Mouse (Mus musculus) heart, embryonic 10.5 days (tissue): ENCODE results near the gene Cyp2g1. TPM values are rescaled to one million over a fixed set of nuclear protein-coding genes. Genes with fewer than 3 reads are reported as not detected.
A peak's percentile ranks its signal among the peaks of the same experiment; 100 is the strongest.
"Not testable (repeated sequence)": the region's sequence is repeated elsewhere in the genome, so short reads cannot be mapped to it uniquely, and the experiment has no call there.

Source experiments
- DNase-seq: peaks from one replicate; pipeline ENCODE4 v3.0.0-alpha.2; 2017; ENCODE audit warnings: low spot score
- H3K27ac ChIP-seq: fragments of 300-500 bp; sonication (generic); 2 replicates; pipeline ENCODE4 v1.5.1; 2016; ENCODE audit warnings: mild to moderate bottlenecking
- H3K27me3 ChIP-seq: fragments of 300-500 bp; sonication (generic); 2 replicates; pipeline ENCODE4 v1.6.1; 2016; ENCODE audit warnings: mild to moderate bottlenecking; ENCODE audit not compliant: poor library complexity, insufficient read depth, severe bottlenecking
- H3K36me3 ChIP-seq: fragments of 300-500 bp; sonication (generic); 2 replicates; pipeline ENCODE4 v1.6.1; 2016; ENCODE audit warnings: mild to moderate bottlenecking, moderate library complexity
- H3K4me1 ChIP-seq: fragments of 300-500 bp; sonication (generic); 2 replicates; pipeline ENCODE4 v1.6.1; 2016; ENCODE audit warnings: mild to moderate bottlenecking
- H3K4me3 ChIP-seq: fragments of 300-500 bp; sonication (generic); 2 replicates; pipeline ENCODE4 v1.5.1; 2016; ENCODE audit warnings: mild to moderate bottlenecking, moderate library complexity
- H3K9me3 ChIP-seq: fragments of 300-500 bp; sonication (generic); 2 replicates; pipeline ENCODE4 v1.6.1; 2016; ENCODE audit warnings: mild to moderate bottlenecking, moderate library complexity
- WGBS: fragments of 180-500 bp; shearing (Covaris S2); methylation state at CpG from one replicate; pipeline ENCODE4 v1.1.7; 2016; 5-methylcytosine and 5-hydroxymethylcytosine counted together
- polyA plus RNA-seq: library from polyadenylated mRNA; unstranded; fragments of >200 nt; fragmentation: Nextera tagmentation; extraction: Ambion mirVana; gene quantifications from 2 replicates; pipeline ENCODE4 v1.2.1, GENCODE M21; 2016

Gene Cyp2g1
- not detected in 2 replicates for polyA plus RNA-seq

DNA sequence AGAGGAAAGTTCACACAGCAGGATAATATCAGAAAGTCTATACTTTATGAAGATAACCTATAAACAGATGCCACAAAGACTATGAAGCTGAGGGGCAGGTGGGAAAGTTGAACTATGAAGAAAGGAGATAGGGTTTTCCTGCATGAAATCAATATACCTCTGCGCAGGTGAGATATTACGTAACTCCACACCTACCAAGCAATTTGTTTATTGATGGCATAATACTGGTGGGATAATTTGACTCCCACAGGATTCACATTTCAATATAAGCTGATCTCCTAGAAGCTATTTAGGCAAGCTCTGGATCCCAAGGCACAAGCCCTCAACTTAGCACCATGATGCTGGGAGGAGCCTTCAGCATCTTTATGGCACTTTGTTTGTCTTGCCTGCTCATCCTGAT, at the start of gene Cyp2g1:
Cyp2g1 (plus strand) TSS at position 301 of the 400 bp plus-strand sequence.
- 98% methylated on average over 2 of the region's 2 CpGs for WGBS

DNA sequence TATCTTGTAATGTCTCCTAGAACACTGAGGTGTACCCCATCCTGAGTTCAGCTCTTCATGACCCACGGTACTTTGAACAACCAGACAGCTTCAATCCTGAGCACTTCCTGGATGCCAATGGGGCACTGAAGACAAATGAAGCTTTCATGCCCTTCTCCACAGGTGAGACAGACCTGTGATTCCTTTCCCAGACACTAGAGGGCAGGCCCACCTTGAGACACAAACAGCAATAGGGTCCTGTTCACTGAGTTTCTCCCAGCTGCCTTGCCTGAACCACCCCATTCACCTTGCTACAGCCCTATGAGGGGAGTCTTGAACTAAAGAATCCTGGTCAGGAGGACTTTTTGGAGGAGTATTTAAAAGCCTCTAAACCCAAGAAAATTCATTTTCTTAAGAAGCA, 41.6 kb upstream of the Cyp2g1 start:
- Histone ChIP-seq H3K4me1 (no peaks in the 10 kb centered on the region), H3K27me3 (no peaks in the 10 kb centered on the region), H3K27ac (no peak overlapping the region), H3K36me3 (no peaks in the 10 kb centered on the region), H3K4me3 (no peak overlapping the region), H3K9me3 (no peaks in the 10 kb centered on the region)
- DNase-seq = no peak
- 49% methylated on average over 1 of the region's 1 CpGs for WGBS

More for the DNA sequence above, at the start of gene Cyp2g1:
- Histone ChIP-seq H3K4me3 (no peak within 1 kb of the TSS), H3K27ac (no peak within 1 kb of the TSS), H3K27me3 (no peaks in the 10 kb centered on the region), H3K4me1 (no peaks in the 10 kb centered on the region), H3K36me3 (no peaks in the 10 kb centered on the region), H3K9me3 (no peaks in the 10 kb centered on the region)
- DNase-seq = no peak

GRCm38 (mm10) chr7:26769881-26770470, 38.7 kb upstream of the Cyp2g1 start:
- Histone ChIP-seq H3K9me3 (no peaks in the 10 kb centered on the region), H3K27me3 (no peaks in the 10 kb centered on the region), H3K36me3 (no peaks in the 10 kb centered on the region), H3K27ac (no peak overlapping the region), H3K4me1 (no peaks in the 10 kb centered on the region), H3K4me3 (no peak overlapping the region)
- WGBS = 73% methylated on average over 9 of the region's 9 CpGs
- no peak for DNase-seq

GRCm38 (mm10) chr7:26772866-26773586, 35.7 kb upstream of the Cyp2g1 start:
- no peaks in the 10 kb centered on the region for H3K36me3 ChIP-seq
- no peaks in the 10 kb centered on the region for H3K9me3 ChIP-seq
- no peaks in the 10 kb centered on the region for H3K27me3 ChIP-seq
- no peak overlapping the region for H3K4me3 ChIP-seq
- 76% methylated on average over 3 of the region's 3 CpGs for WGBS
- no peak overlapping the region for H3K27ac ChIP-seq
- DNase-seq = no peak
- H3K4me1 ChIP-seq = no peaks in the 10 kb centered on the region

- Histone ChIP-seq H3K4me3 (no peak overlapping the region), H3K9me3 (no peaks in the 10 kb centered on the region), H3K27ac (no peak overlapping the region), H3K27me3 (no peaks in the 10 kb centered on the region), H3K36me3 (no peaks in the 10 kb centered on the region), H3K4me1 (no peaks in the 10 kb centered on the region)
- peak; percentile 72 for DNase-seq
- 5% methylated on average over 5 of the region's 6 CpGs for WGBS
Observed at GRCm38 (mm10) chr7:26775866-26776265, 32.8 kb upstream of the Cyp2g1 start.

DNA sequence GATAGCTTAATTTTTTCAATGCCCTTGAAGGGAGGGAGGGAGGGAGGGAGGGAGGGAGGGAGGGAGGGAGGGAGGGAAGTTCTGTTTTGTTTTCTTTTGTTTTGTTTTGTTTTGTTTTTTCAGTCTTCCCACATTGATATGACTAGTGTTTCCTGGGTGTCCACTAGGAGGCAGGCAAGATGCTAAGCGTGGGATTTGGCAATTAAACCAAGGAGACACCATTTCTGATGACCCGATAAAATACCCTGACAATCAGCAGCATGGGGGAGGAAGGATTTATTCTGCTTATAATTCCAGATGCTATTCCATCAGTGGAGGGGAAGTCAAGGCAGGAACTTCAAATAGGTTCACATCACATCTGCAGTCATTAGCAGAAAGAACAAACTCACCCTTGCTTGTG, 30.9 kb upstream of the Cyp2g1 start:
- Histone ChIP-seq H3K4me3 (no peak overlapping the region), H3K4me1 (no peaks in the 10 kb centered on the region), H3K27me3 (no peaks in the 10 kb centered on the region), H3K36me3 (no peaks in the 10 kb centered on the region), H3K27ac (no peak overlapping the region), H3K9me3 (no peaks in the 10 kb centered on the region)
- DNase-seq = peak; percentile 20
- 57% methylated on average over 2 of the region's 2 CpGs for WGBS

DNA sequence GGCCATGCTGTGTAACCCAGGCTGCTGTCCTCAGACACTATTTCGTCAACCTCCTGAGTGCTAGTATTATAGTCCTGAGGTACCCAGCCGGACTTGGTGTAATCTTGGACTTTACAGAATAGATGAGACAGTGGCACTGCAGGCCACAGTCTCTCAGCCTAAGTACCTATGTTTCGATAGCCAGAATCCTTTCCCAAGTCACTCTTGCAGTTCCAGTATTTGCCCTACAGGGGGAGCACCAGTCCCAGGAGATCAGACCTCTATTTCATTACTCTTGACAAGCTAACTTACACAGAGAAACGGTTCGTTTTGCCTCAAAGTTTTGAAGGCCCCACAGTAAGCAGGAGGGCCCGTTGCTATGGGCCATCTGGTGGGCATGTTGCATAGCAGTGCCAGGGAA, 30.2 kb upstream of the Cyp2g1 start:
- H3K4me3 ChIP-seq = no peak overlapping the region
- no peaks in the 10 kb centered on the region for H3K4me1 ChIP-seq
- no peaks in the 10 kb centered on the region for H3K36me3 ChIP-seq
- H3K27me3 ChIP-seq = no peaks in the 10 kb centered on the region
- 32% methylated on average over 6 of the region's 6 CpGs for WGBS
- no peak overlapping the region for H3K27ac ChIP-seq
- peak; percentile 75 for DNase-seq
- H3K9me3 ChIP-seq = no peaks in the 10 kb centered on the region

GRCm38 (mm10) chr7:26779799-26780416, 28.8 kb upstream of the Cyp2g1 start:
- no peak overlapping the region for H3K27ac ChIP-seq
- no peaks in the 10 kb centered on the region for H3K9me3 ChIP-seq
- no peaks in the 10 kb centered on the region for H3K4me1 ChIP-seq
- WGBS = 75% methylated on average over 5 of the region's 5 CpGs
- DNase-seq = no peak
- H3K36me3 ChIP-seq = no peaks in the 10 kb centered on the region
- no peaks in the 10 kb centered on the region for H3K27me3 ChIP-seq
- no peak overlapping the region for H3K4me3 ChIP-seq

DNA sequence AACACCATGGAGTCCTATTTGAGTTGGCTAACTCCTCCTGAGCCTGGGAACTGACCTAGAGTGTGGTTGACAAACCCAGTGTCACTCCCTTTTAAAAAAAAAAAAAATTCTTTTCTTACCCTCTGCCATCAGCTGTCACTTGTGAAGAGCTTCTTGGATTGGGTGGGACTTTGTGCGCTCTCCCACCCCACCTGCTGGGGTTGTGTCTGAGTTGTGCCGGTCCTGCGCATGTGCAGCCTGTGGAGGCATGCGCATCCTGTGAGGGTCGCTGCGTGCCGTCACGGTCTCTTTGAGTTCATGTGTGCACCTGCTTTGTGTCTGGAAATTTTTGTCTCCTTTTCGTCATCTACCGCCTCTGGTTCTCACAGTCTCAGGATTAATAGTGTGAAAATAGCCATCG, 28.2 kb upstream of the Cyp2g1 start:
- DNase-seq = peak; percentile 73

GRCm38 (mm10) chr7:26780998-26781766, 27.5 kb upstream of the Cyp2g1 start:
- H3K4me3 ChIP-seq = no peak overlapping the region
- no peaks in the 10 kb centered on the region for H3K27me3 ChIP-seq
- H3K9me3 ChIP-seq = no peaks in the 10 kb centered on the region
- no peak for DNase-seq
- WGBS = 20% methylated on average over 8 of the region's 8 CpGs
- no peaks in the 10 kb centered on the region for H3K36me3 ChIP-seq
- H3K4me1 ChIP-seq = no peaks in the 10 kb centered on the region
- H3K27ac ChIP-seq = no peak overlapping the region

More for the DNA sequence above, 28.2 kb upstream of the Cyp2g1 start:
- Histone ChIP-seq H3K4me1 (no peaks in the 10 kb centered on the region), H3K36me3 (no peaks in the 10 kb centered on the region), H3K27me3 (no peaks in the 10 kb centered on the region), H3K4me3 (no peak overlapping the region), H3K27ac (no peak overlapping the region), H3K9me3 (no peaks in the 10 kb centered on the region)
- 10% methylated on average over 11 of the region's 11 CpGs for WGBS

DNA sequence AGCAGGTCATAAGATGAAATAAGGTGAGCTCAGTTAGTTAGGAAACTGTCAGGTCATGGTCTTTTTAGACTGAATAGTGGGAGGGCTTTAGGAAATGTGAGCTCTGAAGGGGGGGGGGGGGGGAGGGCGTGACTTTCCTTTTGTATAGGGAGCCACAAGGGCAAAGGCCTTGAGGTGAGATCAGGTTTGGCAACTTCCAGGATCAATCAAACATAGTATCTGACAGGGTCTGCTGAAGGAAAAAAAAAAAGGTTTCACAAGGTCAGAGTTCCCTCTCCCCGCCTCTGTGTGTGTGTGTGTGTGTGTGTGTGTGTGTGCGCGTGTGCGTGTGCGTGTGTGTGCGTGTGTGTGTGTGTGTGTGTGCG, 26.9 kb upstream of the Cyp2g1 start:
- 29% methylated on average over 5 of the region's 8 CpGs for WGBS
- DNase-seq = no peak
- Histone ChIP-seq H3K4me3 (no peak overlapping the region), H3K27ac (no peak overlapping the region), H3K36me3 (no peaks in the 10 kb centered on the region), H3K4me1 (no peaks in the 10 kb centered on the region), H3K9me3 (no peaks in the 10 kb centered on the region), H3K27me3 (no peaks in the 10 kb centered on the region)

GRCm38 (mm10) chr7:26783163-26783562, 25.5 kb upstream of the Cyp2g1 start:
- H3K4me3 ChIP-seq = no peak overlapping the region
- H3K27ac ChIP-seq = no peak overlapping the region
- DNase-seq = no peak
- H3K9me3 ChIP-seq = no peaks in the 10 kb centered on the region
- no peaks in the 10 kb centered on the region for H3K36me3 ChIP-seq
- WGBS = 54% methylated on average over 5 of the region's 5 CpGs
- no peaks in the 10 kb centered on the region for H3K4me1 ChIP-seq
- no peaks in the 10 kb centered on the region for H3K27me3 ChIP-seq

- not testable (repeated sequence) for DNase-seq, H3K27ac ChIP-seq, H3K9me3 ChIP-seq, H3K36me3 ChIP-seq, H3K4me1 ChIP-seq, H3K27me3 ChIP-seq, H3K4me3 ChIP-seq
- 55% methylated on average over 1 of the region's 1 CpGs for WGBS
Observed at GRCm38 (mm10) chr7:26786013-26786412, 22.7 kb upstream of the Cyp2g1 start.
